Mouse (Mus musculus) adrenal gland, postnatal 36 days (tissue): Measurements from ENCODE around the gene Prss53. TPM values are rescaled to one million over a fixed set of nuclear protein-coding genes. Genes with fewer than 3 reads are reported as not detected.
A peak's percentile ranks its signal among the peaks of the same experiment; 100 is the strongest.
"Not testable (repeated sequence)": the region's sequence is repeated elsewhere in the genome, so short reads cannot be mapped to it uniquely, and the experiment has no call there.

Experiments
- DNase-seq, 2 experiments: peaks; one replicate each; pipeline ENCODE4 v3.0.0; 2021; ENCODE audit warnings: mixed read lengths in 1 of 2
- total RNA-seq, 2 experiments: library from RNA; stranded (reverse); gene quantifications; 2 replicates each; pipeline ENCODE4 v1.2.3; 2021

The Prss53 gene
- total RNA-seq, 2 experiments from 2014 or later: 0.49 to 1.7 TPM

- peak; percentile 90 to 92 for DNase-seq
Measured at GRCm38 (mm10) chr7:127912190-127912871, 21.6 kb upstream of the Prss53 start, which contains the start of gene Kat8. Kat8 (plus strand) TSS chr7:127912516.

- DNase-seq: no peak
Measured at GRCm38 (mm10) chr7:127908656-127909055, 17.9 kb upstream of the Prss53 start.

GRCm38 (mm10) chr7:127907939-127908338 lies 17.2 kb upstream of the Prss53 start:
- no peak for DNase-seq

GRCm38 (mm10) chr7:127903971-127904796 lies 13.4 kb upstream of the Prss53 start, which contains the start of gene Bckdk:
Bckdk (plus strand) TSS chr7:127904082.
- peak; percentile 83 to 89 for DNase-seq

GRCm38 (mm10) chr7:127901772-127902171 lies 11.0 kb upstream of the Prss53 start:
- no peak for DNase-seq

- DNase-seq: no peak
Measured at GRCm38 (mm10) chr7:127899997-127900396, 9.2 kb upstream of the Prss53 start.

- DNase-seq: no peak
Measured at GRCm38 (mm10) chr7:127898179-127898956, 7.6 kb upstream of the Prss53 start.

- no peak for DNase-seq
Measured at GRCm38 (mm10) chr7:127897542-127897941, 6.8 kb upstream of the Prss53 start.

GRCm38 (mm10) chr7:127896384-127896783 lies 5.6 kb upstream of the Prss53 start:
- peak; percentile 48 to 73 for DNase-seq

- not testable (repeated sequence) for DNase-seq
Measured at GRCm38 (mm10) chr7:127895891-127896290, 5.1 kb upstream of the Prss53 start.

GRCm38 (mm10) chr7:127895442-127895841 lies 4.7 kb upstream of the Prss53 start, which contains the start of the genes Gm21974 and Vkorc1:
Gm21974 (minus strand) TSS chr7:127895454.
Vkorc1 (minus strand) TSS chr7:127895617.
- DNase-seq: peak; percentile 96 to 98

- DNase-seq: no peak
Measured at GRCm38 (mm10) chr7:127894480-127894879, 3.7 kb upstream of the Prss53 start.

- no peak for DNase-seq
Measured at GRCm38 (mm10) chr7:127888821-127889220, 1.9 kb downstream of the Prss53 start.

GRCm38 (mm10) chr7:127887781-127888180 lies 3.0 kb downstream of the Prss53 start:
- DNase-seq: no peak

GRCm38 (mm10) chr7:127887191-127887590 lies 3.6 kb downstream of the Prss53 start:
- no peak for DNase-seq

GRCm38 (mm10) chr7:127886551-127886950 lies 4.2 kb downstream of the Prss53 start:
- DNase-seq: no peak

- DNase-seq: peak; percentile 23 to 49
Measured at GRCm38 (mm10) chr7:127885951-127886350, 4.8 kb downstream of the Prss53 start.

GRCm38 (mm10) chr7:127880431-127880830 lies 10.3 kb downstream of the Prss53 start:
- no peak for DNase-seq

- no peak for DNase-seq
Measured at GRCm38 (mm10) chr7:127879301-127879700, 11.5 kb downstream of the Prss53 start.

- DNase-seq: peak; percentile 89 to 90
Measured at GRCm38 (mm10) chr7:127876467-127877348, 14.1 kb downstream of the Prss53 start, which contains the start of gene Zfp668. Zfp668 (minus strand) TSS chr7:127876828.

- peak; percentile 81 to 87 for DNase-seq
Measured at GRCm38 (mm10) chr7:127876041-127876466, 14.7 kb downstream of the Prss53 start, which contains the start of gene Zfp646. Zfp646 (plus strand) TSS chr7:127876221.
